Mouse (Mus musculus) kidney, adult 2 months (tissue): Measurements from ENCODE around the gene Haspin. TPM values are rescaled to one million over a fixed set of nuclear protein-coding genes. Genes with fewer than 3 reads are reported as not detected.

ENCODE experiments used
- DNase-seq: peaks from one replicate; pipeline ENCODE4 v3.0.0; 2021
- H3K27ac ChIP-seq: fragments of 200-500 bp; 2 replicates; pipeline ENCODE4 v1.5.1; 2012; ENCODE audit warnings: low read depth, low read length, control low read depth, inconsistent platforms; ENCODE audit not compliant: insufficient read depth
- H3K27me3 ChIP-seq: fragments of 200-500 bp; replicated peaks from 2 replicates; pipeline ENCODE4 v1.6.1; 2012; ENCODE audit warnings: mild to moderate bottlenecking, moderate library complexity, low read length, inconsistent platforms; ENCODE audit not compliant: control insufficient read depth, insufficient read depth
- H3K36me3 ChIP-seq: fragments of 200-500 bp; 2 replicates; pipeline ENCODE4 v1.6.1; 2012; ENCODE audit warnings: mild to moderate bottlenecking, moderate library complexity, low read length, inconsistent platforms; ENCODE audit not compliant: control insufficient read depth, insufficient read depth
- H3K4me1 ChIP-seq: fragments of 200-500 bp; 2 replicates; pipeline ENCODE4 v1.6.1; 2011; ENCODE audit warnings: low read length; ENCODE audit not compliant: control insufficient read depth, insufficient read depth
- H3K4me3 ChIP-seq: fragments of 200-500 bp; 2 replicates; pipeline ENCODE4 v1.5.1; 2011; ENCODE audit warnings: mild to moderate bottlenecking, low read depth, low read length, control low read depth; ENCODE audit not compliant: insufficient read depth
- CTCF ChIP-seq: fragments of 200-500 bp; conservative IDR thresholded peaks from 2 replicates; pipeline ENCODE4 v1.5.1; 2011; ENCODE audit warnings: low read depth, mild to moderate bottlenecking, control low read depth, low read length, moderate library complexity, mixed read lengths; ENCODE audit not compliant: insufficient read depth, insufficient read length
- POLR2A ChIP-seq: fragments of 200-500 bp; IDR thresholded peaks from one replicate; pipeline ENCODE4 v1.6.1; 2011; ENCODE audit warnings: low read depth, low read length, control low read depth
- WGBS: fragments of 180-500 bp; shearing (Covaris S2); methylation state at CpG from one replicate; pipeline ENCODE4 v1.1.7; 2018; 5-methylcytosine and 5-hydroxymethylcytosine counted together
- polyA plus RNA-seq: library from polyadenylated mRNA; depleted of rRNA; stranded (reverse); fragments of >200 nt; gene quantifications from 2 replicates; pipeline ENCODE4 v1.2.3, GENCODE M21; 2012; rRNA removed

Haspin gene
- polyA plus RNA-seq: 0.90 and 1.3 TPM in 2 replicates

DNA sequence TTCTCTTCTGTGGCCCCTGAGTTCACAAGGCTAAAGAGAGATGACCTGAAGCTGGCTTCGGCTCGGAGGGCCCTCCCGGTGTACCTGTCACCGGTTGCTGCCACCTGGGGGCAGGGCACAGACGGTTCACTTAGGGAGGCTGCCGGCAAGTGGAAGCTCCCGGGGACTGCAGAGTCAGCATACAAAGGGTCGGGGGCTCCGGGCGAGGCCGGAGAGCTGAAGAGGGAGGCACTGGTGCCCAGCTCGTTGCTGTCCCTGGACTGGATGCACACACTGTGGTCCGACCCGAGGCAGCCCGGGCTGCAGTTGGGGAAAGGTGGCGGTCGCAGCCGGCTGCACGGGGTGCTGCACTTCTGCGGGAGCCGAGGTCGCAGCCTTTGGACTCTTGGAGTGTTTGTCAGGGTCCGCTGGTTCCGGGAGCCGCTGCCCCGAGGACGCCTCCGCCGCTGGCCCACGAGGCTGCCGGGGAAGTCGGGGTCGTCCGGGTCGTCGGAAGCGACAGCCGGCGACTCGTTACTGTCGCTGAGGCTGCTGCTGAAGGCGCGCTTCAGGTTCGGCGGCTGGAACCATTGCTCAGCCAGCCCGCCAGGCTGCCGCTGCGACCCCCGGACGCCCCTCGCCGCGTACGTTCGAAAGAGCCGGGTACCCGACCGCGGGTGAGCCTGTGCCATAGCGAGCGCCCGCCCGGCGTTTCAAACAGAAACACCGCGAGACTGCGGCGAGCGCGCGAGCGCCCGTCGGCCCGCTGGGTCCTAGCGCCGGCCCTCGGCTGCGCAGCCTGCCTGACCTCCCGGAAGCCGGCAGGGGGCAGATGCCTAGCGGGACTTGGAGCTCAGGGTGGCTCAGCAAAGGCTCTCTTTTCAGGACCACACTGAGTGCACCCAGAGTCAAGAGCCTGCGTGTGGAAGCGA is at the start of gene Haspin:
Gene Haspin (minus strand): TSS at position 704 of the 911 bp plus-strand sequence.
- H3K4me1 ChIP-seq: 0 out of 2 replicates have a peak, but pooled peaks cover 3% of the 10 kb centered on the region
- peak; percentile 94 for DNase-seq
- H3K27ac ChIP-seq: no peak within 1 kb of the TSS
- WGBS: under 1% methylated on average over 84 of the region's 84 CpGs
- TF ChIP-seq CTCF (peak; percentile 84), POLR2A (no peak)
- no peaks in the 10 kb centered on the region for H3K36me3 ChIP-seq
- H3K27me3 ChIP-seq: no peaks in the 10 kb centered on the region
- H3K4me3 ChIP-seq: peak within 1 kb of the TSS; percentile 64

GRCm38 (mm10) chr11:73187231-73187630 is 49.1 kb upstream of the Haspin start:
- WGBS: 69% methylated on average over 6 of the region's 6 CpGs
- 0 out of 2 replicates have a peak, but pooled peaks cover 3% of the 10 kb centered on the region for H3K4me1 ChIP-seq
- no peak for TF ChIP-seq CTCF
- no peak for TF ChIP-seq POLR2A

DNA sequence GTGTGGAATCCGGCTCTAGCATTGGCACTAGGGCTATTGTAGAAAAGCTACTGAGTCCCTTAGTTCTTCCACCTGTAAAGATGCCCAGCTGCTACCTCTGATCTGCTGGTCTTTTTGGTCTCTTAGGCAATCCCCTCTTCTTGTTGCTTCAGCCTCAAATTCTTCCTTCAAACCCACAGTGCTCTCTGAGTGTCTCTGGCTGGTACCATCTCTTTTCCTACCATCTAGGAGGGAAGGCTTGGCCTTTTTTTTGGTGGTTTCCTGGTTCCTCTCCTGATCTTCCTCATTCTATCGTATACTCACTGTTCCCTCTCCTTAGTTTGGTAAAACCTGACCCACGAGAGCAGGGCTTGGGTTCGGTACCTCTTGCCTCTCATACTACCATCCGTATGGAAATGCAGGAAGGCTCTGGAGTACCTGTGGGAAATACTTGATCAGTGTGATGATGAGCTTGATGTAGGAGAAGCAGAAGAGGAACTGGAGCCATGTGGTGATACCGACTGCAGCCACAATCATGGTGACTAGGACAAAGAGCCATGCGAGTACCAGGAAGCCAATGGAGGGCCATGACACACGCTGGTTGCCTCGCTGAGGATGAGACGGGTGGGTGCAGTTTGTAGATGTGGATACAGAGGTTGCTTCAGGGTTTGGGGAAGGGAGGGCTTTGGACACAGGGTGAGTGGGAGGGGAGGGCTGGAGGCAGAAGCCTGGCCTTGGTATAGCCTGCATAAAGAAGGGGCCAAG is 48.0 kb upstream of the Haspin start:
- no peak overlapping the region for H3K4me3 ChIP-seq
- no peak for DNase-seq
- WGBS: 90% methylated on average over 10 of the region's 10 CpGs
- no peak for TF ChIP-seq CTCF
- no peak for TF ChIP-seq POLR2A
- 0 out of 2 replicates have a peak, but pooled peaks cover 3% of the 10 kb centered on the region for H3K4me1 ChIP-seq
- H3K27me3 ChIP-seq: no peaks in the 10 kb centered on the region
- H3K27ac ChIP-seq: no peak overlapping the region
- H3K36me3 ChIP-seq: peaks cover 2% of the 10 kb centered on the region; the same call in 1 of the 2 replicates

More at GRCm38 (mm10) chr11:73187231-73187630, 49.1 kb upstream of the Haspin start:
- Histone ChIP-seq H3K27ac (no peak overlapping the region), H3K27me3 (no peaks in the 10 kb centered on the region), H3K4me3 (no peak overlapping the region), H3K36me3 (peaks cover 2% of the 10 kb centered on the region; the same call in 1 of the 2 replicates)
- peak; percentile 57 for DNase-seq

DNA sequence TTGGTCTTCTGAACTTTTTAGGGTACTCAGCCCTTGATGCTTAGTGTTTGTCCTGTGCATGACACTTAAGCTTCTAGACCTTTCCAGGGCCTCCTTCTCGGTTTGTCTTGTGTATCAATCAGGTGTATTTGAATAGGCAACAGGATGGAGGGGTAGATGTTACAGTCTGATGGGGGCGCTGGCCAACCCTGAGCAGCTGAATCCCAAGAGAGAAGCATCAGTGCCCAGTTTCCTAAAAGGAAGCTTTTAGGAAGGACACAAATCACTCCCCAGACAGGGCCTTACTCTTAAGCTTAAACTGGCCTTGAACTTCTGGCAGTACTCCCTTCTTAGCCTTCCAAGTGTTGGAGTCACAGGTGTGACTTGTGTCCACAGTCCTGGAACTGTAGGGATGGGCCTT is 39.8 kb upstream of the Haspin start:
- Histone ChIP-seq H3K4me1 (peaks cover 14% of the 10 kb centered on the region; the same call in 1 of the 2 replicates), H3K36me3 (no peaks in the 10 kb centered on the region), H3K4me3 (peak overlapping the region; percentile 96), H3K27ac (peak overlapping the region; percentile 99), H3K27me3 (no peaks in the 10 kb centered on the region)
- TF ChIP-seq POLR2A: no peak
- 4% methylated on average over 2 of the region's 2 CpGs for WGBS
- DNase-seq: peak; percentile 59

DNA sequence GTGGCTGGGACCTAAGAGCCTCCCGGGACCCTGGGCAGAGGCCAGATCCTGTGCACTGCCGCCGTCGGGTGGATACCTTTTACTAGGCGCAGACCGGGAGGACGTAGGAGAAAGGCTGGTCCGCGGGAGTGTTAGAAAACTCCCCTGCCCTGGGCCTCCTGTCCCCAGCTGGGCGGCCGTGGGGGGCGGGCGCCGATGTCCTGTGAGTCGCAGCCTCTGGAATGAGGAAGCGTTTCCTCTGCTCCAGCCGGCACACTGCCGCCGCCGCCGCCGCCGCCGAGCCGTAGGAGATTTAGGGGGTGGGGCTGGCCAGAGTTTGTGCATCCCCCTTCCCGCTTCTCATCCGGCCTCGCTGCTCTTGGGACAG is 39.4 kb upstream of the Haspin start:
- TF ChIP-seq CTCF: no peak
- TF ChIP-seq POLR2A: no peak
- H3K4me3 ChIP-seq: peak overlapping the region; percentile 96
- peak overlapping the region; percentile 99 for H3K27ac ChIP-seq
- WGBS: under 1% methylated on average over 28 of the region's 28 CpGs
- peaks cover 18% of the 10 kb centered on the region; the same call in 1 of the 2 replicates for H3K4me1 ChIP-seq
- no peaks in the 10 kb centered on the region for H3K27me3 ChIP-seq
- no peaks in the 10 kb centered on the region for H3K36me3 ChIP-seq
- peak; percentile 86 for DNase-seq

DNA sequence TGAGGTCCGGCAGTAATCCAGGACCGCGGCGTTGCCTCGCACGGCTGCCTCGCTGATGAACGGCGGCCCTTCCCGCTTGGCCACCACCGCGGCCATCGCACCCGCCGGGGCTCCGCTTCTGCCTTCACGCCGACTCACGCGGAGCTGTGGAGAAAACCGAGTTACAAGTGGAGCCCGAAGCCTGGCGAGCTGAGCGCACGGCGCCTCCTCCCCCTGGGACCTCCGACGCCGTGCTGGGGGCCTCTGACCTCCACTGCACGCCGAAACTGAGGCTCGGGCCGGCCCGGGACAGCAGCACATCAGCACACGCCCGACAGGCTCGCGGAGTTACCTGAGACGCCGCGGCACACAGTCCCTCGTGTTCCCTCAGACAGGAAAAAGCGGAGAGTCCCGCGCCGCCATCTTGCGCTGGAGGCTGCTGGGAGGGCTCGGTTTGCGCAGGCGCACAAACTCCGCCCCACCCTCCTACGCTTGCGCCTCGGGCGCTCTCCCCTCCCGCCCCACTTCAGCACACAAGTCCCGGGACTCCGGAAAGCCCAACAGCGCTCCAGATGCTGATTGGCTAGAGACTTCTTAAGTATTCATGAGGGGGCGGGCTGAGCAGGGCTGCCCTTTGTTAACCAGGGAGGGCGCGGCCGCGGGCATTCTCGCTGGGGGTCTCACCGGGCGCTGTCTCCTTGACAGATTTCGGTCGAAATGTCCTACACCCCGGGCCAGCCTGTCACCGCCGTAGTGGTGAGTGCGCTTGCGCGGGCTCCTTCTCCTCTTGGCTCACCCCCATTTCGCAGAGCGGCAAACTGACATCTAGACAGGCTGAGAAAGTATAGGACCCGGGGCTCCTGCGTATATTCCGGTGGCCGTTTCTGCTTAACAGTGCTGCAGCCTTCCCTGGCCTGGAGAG is 38.8 kb upstream of the Haspin start, which contains the start of the genes Emc6 and Tax1bp3:
Gene Emc6 (minus strand): TSS at position 430 of the 901 bp plus-strand sequence.
Gene Tax1bp3 (plus strand): TSS at position 476 of the 901 bp plus-strand sequence.
- TF ChIP-seq CTCF (no peak), POLR2A (peak; percentile 71)
- H3K4me1 ChIP-seq: peaks cover 23% of the 10 kb centered on the region
- H3K4me3 ChIP-seq: peak within 1 kb of the TSS; percentile 100
- peak; percentile 98 for DNase-seq
- H3K27ac ChIP-seq: peak within 1 kb of the TSS; percentile 99
- no peaks in the 10 kb centered on the region for H3K36me3 ChIP-seq
- WGBS: under 1% methylated on average over 81 of the region's 81 CpGs
- no peaks in the 10 kb centered on the region for H3K27me3 ChIP-seq
